Mouse (Mus musculus) Muller cell, postnatal 12 days (primary cell): ENCODE measurements around the gene Il17rc.

ENCODE experiments used
- DNase-seq: peaks from one replicate; pipeline ENCODE4 v3.0.0-alpha.2; 2015; ENCODE audit errors: inconsistent ontology term

Il17rc gene

DNA sequence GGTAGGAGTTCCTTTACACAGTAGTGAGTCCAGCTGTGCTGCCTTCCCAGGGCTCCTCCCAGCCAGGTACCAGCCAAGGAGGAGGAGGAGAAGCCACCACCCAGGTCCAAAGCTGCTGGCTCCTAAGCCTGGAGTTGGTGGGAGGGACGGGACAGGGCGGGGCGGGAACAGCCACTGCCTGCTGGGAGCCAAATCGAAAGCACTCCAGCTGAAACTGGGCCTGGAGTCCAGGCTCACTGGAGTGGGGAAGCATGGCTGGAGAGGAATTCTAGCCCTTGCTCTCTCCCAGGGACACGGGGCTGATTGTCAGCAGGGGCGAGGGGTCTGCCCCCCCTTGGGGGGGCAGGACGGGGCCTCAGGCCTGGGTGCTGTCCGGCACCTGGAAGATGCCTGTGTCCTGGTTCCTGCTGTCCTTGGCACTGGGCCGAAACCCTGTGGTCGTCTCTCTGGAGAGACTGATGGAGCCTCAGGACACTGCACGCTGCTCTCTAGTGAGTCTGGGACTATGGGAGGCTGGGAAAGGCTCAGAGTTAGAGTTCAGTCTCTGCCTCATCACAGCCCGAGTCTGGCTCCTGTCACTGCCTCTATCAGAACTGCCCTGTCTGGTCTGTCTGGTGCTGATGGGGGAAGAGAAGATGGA lies at the start of gene Il17rc:
Gene Il17rc (plus strand): TSS at position 131 of the 640 bp plus-strand sequence.
- peak; percentile 83 for DNase-seq

DNA sequence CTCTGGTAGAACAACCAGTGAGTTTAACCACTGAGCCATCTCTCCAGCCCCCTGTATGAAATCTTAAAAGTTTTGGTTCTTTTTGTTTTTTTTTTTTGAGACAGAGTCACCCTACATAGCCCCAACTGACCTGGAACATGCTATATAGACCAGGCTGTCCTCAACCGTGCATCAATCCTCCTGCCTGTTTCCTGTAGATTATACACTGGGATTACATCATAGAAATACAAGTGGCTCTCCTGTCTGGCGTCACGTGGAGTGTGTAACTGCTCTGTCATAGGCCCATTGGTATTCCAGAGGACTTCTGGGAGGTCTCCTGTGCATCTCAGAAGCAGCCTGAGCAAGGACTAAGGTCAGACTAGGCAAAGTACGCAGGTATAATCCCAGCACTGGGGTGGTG lies 48.2 kb upstream of the Il17rc start:
- DNase-seq: no peak

DNA sequence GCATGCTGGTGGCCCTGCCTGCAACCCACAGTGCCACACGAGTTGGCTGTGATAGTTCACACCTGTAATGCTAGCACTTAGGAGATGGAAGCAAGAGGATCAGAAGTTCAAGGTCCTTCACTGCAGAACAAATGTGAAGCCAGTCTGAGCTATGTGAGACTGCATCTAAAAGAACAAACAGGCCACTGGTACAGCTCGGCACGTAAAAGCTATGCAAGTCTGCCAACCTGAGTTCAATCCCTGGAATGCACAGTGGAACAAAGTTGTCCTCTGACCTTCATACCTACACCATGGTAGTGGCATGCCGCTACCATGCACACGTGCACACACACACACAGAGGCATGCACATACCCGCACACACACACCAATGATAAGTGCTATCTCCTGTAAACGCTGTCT lies 47.0 kb upstream of the Il17rc start:
- DNase-seq: no peak

DNA sequence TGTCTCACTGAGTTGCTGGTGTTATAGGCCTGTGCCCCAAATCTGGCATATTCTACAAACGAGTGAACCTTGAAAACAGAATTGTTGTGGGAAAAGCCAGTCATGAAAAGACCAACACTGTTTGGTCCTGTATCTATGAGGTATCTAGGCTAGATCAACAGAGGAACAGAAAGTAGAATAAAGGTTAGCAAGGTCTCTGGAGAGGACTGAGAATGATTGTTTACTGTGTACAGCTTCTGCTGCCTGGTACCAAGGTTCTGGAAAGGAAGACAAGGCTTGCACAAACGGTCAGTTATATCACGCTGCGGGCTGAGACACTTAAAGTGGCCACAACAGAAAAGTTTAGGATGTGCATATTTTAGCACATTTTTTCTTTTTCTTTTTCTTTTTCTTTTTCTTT lies 44.5 kb upstream of the Il17rc start:
- no peak for DNase-seq

DNA sequence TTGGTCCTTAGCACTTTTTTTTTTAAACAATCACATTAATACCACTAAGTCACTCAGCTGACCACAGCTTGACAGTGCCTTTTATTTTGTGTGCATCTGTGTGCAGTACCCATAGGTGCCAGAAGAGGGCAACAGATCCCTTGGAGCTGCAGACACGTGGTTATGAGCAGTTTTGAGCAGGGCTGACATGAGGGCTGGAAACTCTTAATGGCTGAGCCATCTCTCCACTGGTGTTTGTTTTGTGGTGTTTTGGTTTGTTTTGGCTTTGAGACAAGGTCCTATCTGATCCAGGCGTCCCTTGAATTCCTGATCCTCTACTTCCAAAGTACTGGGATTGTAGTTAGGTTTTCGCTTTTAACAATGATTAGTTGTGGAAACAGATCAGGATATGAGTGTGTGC lies 43.8 kb upstream of the Il17rc start:
- no peak for DNase-seq

DNA sequence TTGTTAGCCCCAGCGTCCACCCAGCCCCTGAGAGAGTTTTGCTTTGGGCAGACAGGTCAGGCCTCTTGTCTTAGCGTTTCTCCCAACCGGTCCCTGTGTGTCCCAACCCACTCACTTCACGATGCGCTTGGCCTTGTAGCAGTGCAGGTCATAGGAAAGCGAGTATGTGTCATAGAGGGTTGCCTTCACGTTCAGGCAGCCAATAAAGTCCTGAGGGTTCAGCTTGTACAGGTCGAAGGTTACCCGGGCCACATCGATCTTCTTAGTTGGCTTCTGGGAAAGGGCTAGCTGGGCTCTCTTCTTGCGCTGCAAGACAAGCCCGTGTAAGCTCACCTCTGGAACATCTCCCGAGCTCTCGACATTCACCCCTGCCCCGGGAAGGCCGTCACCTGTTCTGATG lies 43.2 kb upstream of the Il17rc start:
- no peak for DNase-seq

DNA sequence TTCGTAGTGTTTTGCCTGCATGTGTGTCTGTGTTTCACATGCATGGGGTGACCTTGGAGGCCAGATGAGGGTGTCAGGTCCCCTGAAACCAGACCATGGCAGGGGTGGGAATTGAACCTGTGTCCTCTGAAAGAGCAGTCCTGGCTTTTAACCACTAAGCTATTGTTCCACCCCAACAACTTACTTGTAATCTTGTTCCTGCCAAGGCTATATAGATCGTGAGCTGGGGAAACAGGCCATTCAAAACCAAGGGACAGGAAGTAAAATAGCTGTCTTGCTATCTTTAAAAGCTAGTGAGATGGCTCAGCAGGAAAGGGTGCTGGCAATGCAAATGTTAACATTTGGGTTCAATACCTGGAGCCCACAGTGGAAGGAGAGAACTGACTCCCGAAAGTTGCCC lies 41.3 kb upstream of the Il17rc start:
- no peak for DNase-seq

DNA sequence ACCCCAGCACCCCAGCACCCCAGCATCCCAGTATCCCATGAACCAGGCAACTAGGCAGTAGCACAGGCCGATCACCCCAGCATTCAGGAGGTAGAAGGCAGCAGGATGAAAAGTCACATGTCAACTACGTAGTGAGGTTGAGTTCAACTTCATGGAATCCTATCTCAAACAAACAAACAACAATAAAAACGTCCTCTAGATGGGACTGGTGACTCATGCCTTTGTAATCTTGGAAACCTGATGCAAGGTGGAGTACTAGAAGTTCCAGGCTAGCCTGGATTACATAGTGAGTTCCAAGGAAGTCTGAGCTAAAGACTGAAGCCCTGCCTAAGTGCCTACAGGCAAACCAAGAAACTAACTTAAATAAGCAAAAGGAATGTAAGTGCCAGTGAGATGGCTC lies 40.4 kb upstream of the Il17rc start:
- DNase-seq: no peak

DNA sequence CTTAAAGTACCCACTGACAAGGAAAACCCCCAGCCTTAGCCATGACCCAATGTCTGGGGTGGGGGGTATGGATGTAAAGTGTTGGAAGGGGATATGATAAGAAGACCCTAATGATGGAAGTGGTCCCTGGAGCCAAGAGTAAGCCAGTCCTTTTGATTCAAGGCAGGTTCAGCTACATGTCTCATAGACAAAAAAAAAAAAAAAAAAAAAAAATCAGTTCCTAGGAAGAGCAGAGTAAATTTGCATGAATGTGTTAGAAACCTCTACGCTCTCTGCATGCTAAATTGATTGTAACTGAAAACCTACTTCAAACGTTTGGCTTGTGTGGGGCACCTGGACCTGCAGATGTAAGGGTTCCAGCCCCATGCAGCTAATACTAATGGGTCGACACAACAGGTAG lies 39.4 kb upstream of the Il17rc start:
- no peak for DNase-seq

DNA sequence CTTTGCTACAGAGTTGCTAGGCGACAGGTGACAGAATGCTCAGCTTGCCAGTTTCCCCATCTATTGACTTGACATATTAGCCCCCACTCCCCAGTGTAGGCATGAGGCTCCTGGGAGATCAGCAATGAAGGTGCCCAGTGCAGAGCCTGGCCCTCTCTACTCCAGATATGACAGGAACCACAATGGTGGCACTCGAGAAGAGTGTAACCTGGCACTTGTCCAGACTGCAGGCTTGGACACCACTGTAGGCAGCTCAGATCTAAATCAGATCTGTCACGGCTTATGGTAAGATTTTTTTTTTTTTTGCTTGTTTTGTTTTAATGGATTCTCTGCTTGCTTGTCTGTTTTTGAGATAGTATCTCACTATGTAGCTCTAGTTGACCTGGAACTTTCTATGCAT lies 37.6 kb upstream of the Il17rc start:
- no peak for DNase-seq

DNA sequence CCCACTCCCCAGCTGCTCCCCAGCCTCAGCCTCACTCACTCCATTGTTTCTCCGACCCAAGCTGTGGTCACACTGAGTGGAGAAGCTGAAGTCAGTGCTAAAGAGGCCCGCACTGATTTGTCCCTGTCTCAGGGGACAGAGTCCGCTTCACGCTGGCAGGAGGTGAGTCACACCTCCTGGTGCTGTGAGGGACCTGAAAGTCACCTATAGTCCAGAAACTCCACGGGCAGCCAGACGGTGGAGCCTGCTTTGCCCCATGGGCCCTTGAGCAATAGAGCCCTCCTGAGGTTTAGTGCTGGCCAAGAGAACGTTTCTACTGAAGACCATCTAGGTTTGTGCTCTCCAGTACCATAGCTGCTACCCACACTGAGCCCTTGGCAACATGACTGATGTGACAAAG lies 36.5 kb upstream of the Il17rc start:
- no peak for DNase-seq

DNA sequence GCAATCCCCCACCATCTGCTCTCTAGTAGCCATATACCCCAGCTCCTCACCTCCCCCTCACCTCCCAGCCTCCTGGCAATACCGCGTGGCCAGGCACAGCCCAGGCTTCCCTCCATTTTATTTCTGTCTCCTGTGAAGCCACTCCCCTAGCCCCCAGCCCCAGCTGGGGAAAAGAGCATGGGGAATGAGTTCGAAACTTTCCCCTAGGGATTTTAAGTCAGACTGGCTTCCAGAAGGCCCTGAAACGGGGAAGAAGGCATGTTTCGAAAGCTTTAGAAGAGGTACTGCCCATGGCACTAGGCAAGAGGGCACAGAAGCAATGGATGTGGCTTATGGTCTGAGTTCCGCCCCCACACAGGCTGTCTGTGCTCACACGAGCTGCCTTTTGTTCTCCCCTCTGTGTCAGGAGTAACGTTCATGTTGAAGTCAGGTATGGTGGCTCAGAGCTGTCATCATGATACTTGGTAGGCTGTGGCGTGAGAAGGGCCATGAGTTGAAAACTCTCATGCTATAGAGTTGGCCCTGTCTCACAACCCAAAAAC lies 35.5 kb upstream of the Il17rc start, which contains the start of gene Cidec:
Gene Cidec (minus strand): TSS at position 97 of the 542 bp plus-strand sequence.
- no peak for DNase-seq

DNA sequence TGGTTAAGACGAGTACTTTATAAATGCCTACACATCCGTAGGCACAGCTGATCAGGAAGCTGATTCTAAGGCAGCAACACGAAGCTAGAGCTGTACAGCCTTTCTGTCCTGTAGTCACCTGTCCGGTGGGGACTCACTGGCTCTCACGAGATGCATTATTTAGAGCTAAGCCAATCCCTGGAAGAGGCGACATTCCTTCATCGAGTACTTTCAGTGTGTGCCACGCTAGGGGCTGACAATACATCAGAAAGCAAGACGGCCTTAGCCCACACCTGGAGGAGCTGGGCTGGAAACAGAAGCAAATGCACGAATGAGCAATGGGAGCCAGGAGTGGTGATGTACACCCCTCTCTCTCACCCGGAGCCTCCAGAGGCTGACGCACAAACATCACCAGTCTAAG lies 34.1 kb upstream of the Il17rc start:
- no peak for DNase-seq

DNA sequence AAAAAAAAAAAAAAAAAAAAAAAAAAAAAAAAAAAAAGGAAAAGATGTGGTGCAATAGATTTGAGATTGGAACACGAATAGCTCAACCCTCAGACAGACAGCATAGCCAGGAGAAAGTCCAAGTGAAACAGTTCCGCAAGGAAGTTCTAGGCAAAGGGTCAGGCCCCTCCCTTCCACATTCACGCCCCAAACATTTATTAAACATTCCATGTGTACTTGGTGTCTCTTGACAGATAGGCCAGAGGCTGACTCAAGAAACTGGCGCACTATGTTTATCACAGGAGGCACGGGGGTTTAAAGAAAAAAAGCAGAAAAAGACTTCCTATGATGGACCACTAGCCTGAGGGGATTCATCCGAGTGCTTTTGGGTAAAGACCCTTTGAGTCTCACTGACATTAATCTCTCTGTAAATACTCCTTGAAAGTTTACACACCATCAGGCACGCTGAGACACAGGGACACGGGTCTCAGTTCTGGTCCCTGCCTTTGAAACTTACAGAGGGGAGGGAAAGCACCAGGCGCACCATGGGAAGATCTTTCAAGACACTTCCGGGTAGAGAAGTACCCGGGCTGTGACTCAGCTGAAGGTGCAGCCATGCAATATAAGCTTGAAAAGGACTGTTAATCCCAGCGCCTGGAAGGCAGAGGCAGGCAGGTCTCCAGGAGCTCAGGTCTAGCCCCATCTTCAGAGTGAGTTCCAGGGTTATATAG lies 32.4 kb upstream of the Il17rc start:
- no peak for DNase-seq

DNA sequence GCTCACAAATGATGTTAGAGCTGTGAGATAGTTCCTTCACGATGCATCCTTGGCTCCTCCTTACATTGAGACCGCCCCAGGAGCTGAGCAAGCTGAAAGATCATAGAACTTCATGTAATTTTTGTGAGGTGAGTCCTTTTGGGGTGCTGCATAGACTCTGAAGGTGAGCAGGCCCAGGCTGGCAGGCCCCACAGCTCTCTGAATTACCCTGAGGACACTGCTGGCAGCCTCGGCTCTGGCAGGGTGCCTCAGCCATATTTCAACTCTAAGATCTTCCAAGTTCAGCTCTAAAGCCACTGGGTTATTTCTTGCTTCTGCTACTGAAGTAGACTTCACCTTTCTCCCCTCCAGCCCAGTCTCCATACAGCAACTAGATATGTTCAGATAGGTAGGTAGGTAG lies 30.5 kb upstream of the Il17rc start:
- no peak for DNase-seq

DNA sequence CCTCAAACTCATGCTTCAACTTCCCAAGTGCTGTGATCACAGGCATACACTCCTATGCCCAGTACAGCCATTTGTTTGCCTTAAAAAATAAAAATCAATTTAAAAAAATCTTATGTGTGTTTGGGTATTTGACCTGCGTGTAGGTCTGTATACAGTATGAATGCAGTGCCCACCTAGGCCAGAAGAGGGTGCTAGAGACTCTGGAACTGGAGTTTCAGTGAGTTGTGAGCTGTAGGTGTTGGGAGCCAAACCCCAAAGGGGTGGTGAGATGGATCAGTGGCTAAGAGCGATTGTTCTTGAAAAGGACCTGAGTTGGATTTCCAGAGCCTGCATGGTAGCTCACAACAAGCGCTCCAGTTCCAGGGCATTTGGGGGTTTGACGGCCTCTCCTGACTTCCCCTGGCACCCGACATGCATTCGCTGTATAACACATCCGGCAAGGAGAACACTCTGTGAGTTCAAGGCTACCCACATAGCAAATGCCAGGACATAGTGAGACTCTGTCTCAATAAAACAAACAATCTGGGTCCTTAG lies 30.0 kb upstream of the Il17rc start:
- peak; percentile 73 for DNase-seq

DNA sequence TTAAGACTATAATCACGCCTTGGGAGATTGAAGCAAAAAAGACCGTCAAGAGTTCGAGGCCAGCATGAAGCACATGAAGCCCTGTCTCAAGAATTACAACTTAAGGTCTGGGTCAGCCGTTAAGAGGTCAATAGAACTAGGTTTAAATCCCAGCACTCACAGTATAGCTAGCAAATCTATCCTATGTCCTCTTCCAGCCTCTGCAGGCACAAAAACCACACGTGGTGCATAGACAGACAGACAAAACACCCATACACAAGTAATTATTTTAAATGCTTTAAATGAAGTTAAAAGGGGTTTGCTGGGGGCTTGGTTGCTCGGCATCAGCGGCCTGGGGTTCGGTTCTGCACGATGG lies 29.2 kb upstream of the Il17rc start:
- no peak for DNase-seq

DNA sequence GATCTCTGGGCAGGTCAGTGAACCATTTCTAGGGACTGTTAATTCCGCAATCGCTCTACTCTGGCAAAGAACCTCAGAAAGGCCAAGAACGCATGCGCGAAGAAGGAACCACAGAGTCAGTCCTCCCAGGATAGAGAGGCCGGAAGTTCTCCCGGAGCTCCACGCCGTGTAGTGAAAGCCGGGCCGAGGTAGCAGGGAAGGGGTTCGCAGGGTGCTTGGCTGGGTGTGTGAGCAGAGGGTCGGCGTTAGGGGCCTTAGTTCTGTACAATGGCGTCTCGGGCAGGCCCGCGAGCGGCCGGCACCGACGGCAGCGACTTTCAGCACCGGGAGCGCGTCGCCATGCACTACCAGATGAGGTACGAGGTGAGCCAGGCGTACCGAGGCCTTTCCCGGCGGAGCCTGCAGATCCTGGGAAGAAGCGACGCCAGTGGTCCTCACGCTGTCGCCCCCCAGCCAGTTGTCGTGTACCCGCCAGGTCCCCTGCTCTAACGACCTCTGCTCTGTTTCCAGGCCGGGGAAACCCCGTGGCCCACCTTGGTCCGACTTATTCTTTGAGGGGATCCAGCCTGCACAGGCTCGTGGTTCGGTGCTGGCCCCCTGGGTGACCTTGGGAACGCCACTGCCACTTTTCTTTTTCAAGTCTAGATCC lies 28.7 kb upstream of the Il17rc start, which contains the start of gene Jagn1:
Gene Jagn1 (plus strand): TSS at position 128 of the 649 bp plus-strand sequence.
- DNase-seq: peak; percentile 93

DNA sequence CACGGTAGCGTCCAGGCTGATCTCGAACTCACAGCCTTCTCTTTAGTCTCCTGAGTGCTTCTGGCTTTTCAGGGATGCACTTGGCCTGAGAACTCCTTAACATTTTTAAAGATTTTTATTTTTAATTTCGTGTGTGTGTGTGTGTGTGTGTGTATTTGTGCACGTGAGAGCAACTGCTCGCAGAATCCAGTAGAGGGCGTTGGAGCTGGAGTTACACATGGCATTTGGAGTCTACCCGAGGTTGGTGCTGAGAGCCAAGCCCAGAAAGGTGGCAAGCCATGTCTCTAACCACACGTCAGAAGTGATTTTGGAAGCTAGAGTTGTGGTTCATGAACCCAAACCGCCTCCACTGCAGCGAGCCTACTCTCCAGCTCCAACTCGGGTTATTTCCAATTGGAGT lies 28.1 kb upstream of the Il17rc start:
- no peak for DNase-seq

DNA sequence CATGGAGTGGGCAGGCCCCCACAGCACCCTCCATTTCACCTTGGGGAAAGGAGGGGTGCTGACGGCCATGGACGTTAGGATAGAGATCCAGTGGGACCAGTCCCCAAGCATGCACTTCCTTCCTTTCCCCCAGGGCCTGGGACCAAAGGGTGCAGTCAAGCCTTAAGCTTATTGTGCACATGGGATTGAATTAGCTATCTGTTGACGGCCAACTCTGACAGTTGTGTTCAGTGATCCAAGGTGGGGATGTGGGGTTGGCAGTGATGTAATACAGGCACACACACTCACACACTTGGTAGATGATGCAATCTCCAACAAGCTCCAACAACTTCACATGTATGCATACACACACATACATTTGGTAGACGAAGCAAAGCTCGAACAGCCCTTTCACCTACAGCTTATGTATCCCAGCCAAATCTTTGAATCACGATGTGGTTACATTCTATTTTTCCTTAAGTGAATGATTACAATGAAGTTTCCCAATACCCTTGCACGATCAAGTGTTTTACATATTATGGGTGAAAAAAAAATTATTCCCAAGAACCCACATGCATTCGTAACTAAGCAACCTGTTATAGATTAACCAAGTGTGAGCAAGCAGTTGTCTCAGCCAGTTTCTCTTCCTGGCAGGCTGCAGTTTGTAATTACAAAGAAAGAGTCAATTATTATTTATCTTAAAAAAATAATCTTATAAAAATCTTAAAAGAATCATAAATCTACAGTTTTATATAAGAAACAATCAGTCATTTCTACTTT lies 26.8 kb upstream of the Il17rc start:
- no peak for DNase-seq

DNA sequence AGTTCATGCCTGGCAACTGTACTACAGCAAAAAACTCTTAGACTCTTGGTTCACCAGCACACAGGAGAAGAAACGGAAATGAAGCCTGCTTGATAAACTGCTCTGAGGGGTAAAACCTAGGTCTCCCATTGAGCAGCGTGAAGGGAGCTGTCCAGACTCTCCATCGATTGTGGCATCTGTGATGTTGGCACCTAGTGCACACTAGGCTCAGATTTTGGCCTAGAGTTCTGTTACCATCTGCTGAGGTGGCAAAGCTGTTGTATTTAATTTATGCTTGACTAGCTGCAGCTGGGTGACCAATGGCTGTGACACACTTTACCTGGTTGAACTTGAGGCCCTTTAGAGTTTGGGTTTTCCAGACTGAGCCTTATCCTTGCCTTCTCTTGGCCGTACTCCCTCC lies 23.6 kb upstream of the Il17rc start:
- no peak for DNase-seq

DNA sequence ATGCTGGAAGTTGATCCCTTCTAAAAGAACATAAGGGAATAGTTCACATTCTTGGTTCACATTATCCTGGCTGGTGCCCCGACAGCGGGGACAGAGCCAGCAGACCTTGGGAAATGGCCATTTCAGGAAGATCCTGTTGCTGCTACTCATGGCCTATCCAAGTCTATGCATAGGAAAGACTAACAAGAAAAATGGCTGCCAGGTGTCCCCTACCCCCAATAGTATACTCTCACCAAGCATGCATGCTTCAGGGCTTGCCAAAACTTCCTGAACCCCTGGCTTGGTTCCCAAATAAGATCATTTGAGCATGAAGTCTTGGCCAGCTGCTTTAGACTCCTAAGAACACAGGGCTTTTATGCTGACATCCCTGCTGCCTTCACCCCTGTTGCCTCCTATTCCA lies 19.4 kb upstream of the Il17rc start:
- DNase-seq: peak; percentile 71
